Mouse (Mus musculus) kidney, embryonic 16.5 days (tissue): ENCODE data around the gene Klhl29. TPM values are rescaled to one million over a fixed set of nuclear protein-coding genes. Genes with fewer than 3 reads are reported as not detected.
A peak's percentile ranks its signal among the peaks of the same experiment; 100 is the strongest.

Experiments
- ATAC-seq: fragments of 200-750 bp; cut with Nextera tagmentation; 2 replicates; pipeline ENCODE4 v1.8.0; 2017; ENCODE audit warnings: moderate TSS enrichment; ENCODE audit not compliant: low FRiP score, low TSS enrichment
- H3K27ac ChIP-seq: fragments of 300-500 bp; sonication (generic); 2 replicates; pipeline ENCODE4 v1.5.1; 2014; ENCODE audit warnings: low read length
- H3K27me3 ChIP-seq: fragments of 300-500 bp; sonication (generic); 2 replicates; pipeline ENCODE4 v1.6.1; 2014; ENCODE audit warnings: low read length, control low read depth, mixed read lengths; ENCODE audit not compliant: insufficient read depth
- H3K36me3 ChIP-seq: fragments of 300-500 bp; sonication (generic); 2 replicates; pipeline ENCODE4 v1.6.1; 2014; ENCODE audit warnings: low read length, control low read depth, mixed read lengths; ENCODE audit not compliant: insufficient read depth
- H3K4me1 ChIP-seq: fragments of 300-500 bp; sonication (generic); 2 replicates; pipeline ENCODE4 v1.6.1; 2014; ENCODE audit warnings: low read length, control low read depth, mixed read lengths; ENCODE audit not compliant: insufficient read depth
- H3K4me2 ChIP-seq: fragments of 300-500 bp; sonication (generic); replicated peaks from 2 replicates; pipeline ENCODE4 v1.6.1; 2014; ENCODE audit warnings: low read depth, low read length
- H3K4me3 ChIP-seq: fragments of 300-500 bp; sonication (generic); 2 replicates; pipeline ENCODE4 v1.5.1; 2014; ENCODE audit warnings: mild to moderate bottlenecking, low read length
- H3K9ac ChIP-seq: fragments of 300-500 bp; sonication (generic); replicated peaks from 2 replicates; pipeline ENCODE4 v1.6.1; 2014; ENCODE audit warnings: low read length
- H3K9me3 ChIP-seq: fragments of 300-500 bp; sonication (generic); 2 replicates; pipeline ENCODE4 v1.6.1; 2016; ENCODE audit warnings: low read length, control low read depth
- WGBS: fragments of 180-500 bp; shearing (Covaris S2); extraction: QIAGEN DNeasy Blood & Tissue Kit; methylation state at CpG from one replicate; pipeline ENCODE4 v1.1.7; 2014; 5-methylcytosine and 5-hydroxymethylcytosine counted together
- polyA plus RNA-seq: library from polyadenylated mRNA; unstranded; fragments of >200 nt; fragmentation: Nextera tagmentation; extraction: Ambion mirVana; gene quantifications from 2 replicates; pipeline ENCODE4 v1.2.1, GENCODE M21; 2015

Gene Klhl29
- polyA plus RNA-seq, 1 experiment from 2014 or later, result 0.51 TPM

DNA sequence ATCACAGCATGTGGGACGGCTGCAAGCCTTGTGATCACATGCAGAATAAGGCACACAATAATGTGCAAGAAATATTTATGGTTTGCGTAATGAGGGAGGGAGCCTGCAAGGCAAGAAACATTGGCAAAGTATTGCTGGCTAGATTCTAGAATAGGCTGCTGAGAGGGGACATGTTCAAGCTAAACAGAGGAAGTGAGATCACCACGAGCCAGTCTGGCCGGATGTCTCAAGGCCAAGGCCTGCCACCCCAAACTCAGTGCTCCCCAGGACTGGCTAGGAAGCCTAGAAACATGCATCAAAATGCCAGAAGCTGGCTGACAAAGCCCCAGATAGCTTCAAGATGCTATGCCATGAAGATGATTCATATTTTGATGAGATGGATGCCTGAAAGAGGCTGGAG lies 236.2 kb downstream of the Klhl29 start:
- no peaks in the 10 kb centered on the region for H3K9me3 ChIP-seq
- H3K27me3 ChIP-seq, result no peaks in the 10 kb centered on the region
- H3K4me3 ChIP-seq, result no peak overlapping the region
- no peak for ATAC-seq
- 61% methylated on average over 4 of the region's 4 CpGs for WGBS
- no peaks in the 10 kb centered on the region for H3K4me1 ChIP-seq
- no peak overlapping the region for H3K27ac ChIP-seq
- no peaks in the 10 kb centered on the region for H3K36me3 ChIP-seq
- H3K4me2 ChIP-seq, result no peak overlapping the region
- H3K9ac ChIP-seq, result no peak overlapping the region

DNA sequence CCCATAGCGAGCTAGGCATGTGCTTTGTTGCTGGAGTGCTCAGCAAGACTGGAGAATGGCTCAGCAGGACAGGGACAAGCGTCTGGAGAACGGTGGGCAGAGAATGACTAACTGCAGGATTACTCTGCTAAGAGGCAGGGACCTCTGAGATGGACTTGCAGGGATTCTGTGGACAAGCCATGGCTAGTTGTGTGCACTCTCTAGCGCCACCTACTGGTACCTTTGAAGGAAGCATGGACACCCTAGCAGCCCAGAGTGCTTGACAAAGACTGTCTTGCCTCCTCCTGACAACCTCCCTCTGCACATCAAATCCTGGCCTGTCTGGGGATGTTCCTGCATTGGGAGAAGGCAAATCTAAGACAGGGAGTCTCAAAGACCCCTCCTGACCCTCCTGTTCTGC lies 239.2 kb downstream of the Klhl29 start:
- ATAC-seq, result no peak
- no peaks in the 10 kb centered on the region for H3K27me3 ChIP-seq
- no peak overlapping the region for H3K4me3 ChIP-seq
- no peaks in the 10 kb centered on the region for H3K4me1 ChIP-seq
- no peak overlapping the region for H3K4me2 ChIP-seq
- H3K36me3 ChIP-seq, result no peaks in the 10 kb centered on the region
- 30% methylated on average over 4 of the region's 4 CpGs for WGBS
- H3K9ac ChIP-seq, result no peak overlapping the region
- H3K9me3 ChIP-seq, result no peaks in the 10 kb centered on the region
- no peak overlapping the region for H3K27ac ChIP-seq

DNA sequence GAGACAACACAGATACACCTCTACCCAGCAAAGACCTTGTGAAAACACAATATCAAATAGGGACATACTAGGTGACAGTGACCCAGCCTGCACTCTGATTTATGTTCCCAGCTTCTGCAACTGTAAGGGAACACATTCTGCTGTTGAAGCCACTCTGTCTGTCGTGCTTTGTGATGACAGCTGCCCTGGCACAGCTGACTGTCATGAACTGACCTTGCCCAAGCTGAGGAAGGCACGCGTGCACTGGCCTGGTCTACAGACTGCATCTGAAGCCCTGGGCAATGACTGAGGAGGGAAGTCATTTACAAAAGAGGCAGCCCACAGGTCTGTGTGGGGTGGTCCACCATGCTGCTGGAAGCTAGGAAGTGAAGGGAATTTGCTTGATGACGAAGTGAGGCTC lies 246.3 kb downstream of the Klhl29 start:
- H3K9ac ChIP-seq, result no peak overlapping the region
- no peak overlapping the region for H3K27ac ChIP-seq
- H3K36me3 ChIP-seq, result no peaks in the 10 kb centered on the region
- no peak overlapping the region for H3K4me3 ChIP-seq
- no peaks in the 10 kb centered on the region for H3K9me3 ChIP-seq
- no peaks in the 10 kb centered on the region for H3K27me3 ChIP-seq
- 71% methylated on average over 4 of the region's 4 CpGs for WGBS
- H3K4me1 ChIP-seq, result no peaks in the 10 kb centered on the region
- ATAC-seq, result no peak
- no peak overlapping the region for H3K4me2 ChIP-seq

DNA sequence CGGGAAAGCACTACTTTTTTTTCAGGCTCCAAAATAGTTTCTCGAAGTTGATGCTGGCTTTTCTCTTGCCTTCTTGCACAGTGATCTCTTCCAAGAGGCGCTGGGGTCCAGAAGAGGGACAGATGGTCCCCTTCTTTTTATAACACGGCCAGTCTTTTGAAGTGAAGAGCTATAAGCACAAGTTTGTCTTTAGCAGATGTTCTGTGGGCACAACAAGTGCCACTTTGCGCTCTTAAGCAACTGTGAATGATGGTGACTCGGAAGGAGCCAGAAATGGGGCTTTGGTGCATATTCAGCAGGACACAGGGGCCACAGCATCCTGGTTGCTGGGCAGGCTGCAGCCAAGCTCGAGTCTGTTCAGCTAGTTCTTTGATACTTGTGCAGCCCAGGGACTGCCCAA lies 249.6 kb downstream of the Klhl29 start:
- WGBS, result 72% methylated on average over 7 of the region's 7 CpGs
- H3K9me3 ChIP-seq, result no peaks in the 10 kb centered on the region

DNA sequence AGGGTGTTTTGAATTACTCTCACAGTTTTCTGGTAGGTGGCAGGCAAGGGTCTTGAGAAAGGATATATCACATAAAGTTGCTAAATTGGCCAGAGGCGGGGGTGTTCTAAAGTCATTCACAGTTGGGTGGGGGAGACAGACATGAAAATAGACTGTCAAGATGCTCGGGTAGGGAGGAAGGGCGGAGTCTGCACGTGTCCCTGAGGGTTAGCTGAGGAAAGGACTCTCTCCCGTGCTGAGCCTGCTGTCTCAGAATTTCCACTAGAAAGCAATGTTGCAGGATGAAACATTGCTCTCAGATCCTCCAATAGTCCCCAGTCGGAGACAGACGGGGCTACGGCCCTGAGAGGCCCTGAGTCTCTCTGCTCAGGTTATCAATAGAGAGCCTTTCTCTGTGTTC lies 252.5 kb downstream of the Klhl29 start:
- H3K4me3 ChIP-seq, result no peak overlapping the region
- no peak overlapping the region for H3K27ac ChIP-seq
- no peak overlapping the region for H3K9ac ChIP-seq
- no peaks in the 10 kb centered on the region for H3K36me3 ChIP-seq
- H3K4me1 ChIP-seq, result peaks cover 9% of the 10 kb centered on the region
- no peaks in the 10 kb centered on the region for H3K27me3 ChIP-seq
- H3K4me2 ChIP-seq, result no peak overlapping the region
- WGBS, result 37% methylated on average over 8 of the region's 8 CpGs
- no peaks in the 10 kb centered on the region for H3K9me3 ChIP-seq
- no peak for ATAC-seq

More for the DNA sequence above, 249.6 kb downstream of the Klhl29 start:
- Histone ChIP-seq H3K4me3 (no peak overlapping the region), H3K27me3 (no peaks in the 10 kb centered on the region), H3K27ac (no peak overlapping the region), H3K4me2 (no peak overlapping the region), H3K36me3 (no peaks in the 10 kb centered on the region), H3K9ac (no peak overlapping the region), H3K4me1 (no peaks in the 10 kb centered on the region)
- no peak for ATAC-seq

DNA sequence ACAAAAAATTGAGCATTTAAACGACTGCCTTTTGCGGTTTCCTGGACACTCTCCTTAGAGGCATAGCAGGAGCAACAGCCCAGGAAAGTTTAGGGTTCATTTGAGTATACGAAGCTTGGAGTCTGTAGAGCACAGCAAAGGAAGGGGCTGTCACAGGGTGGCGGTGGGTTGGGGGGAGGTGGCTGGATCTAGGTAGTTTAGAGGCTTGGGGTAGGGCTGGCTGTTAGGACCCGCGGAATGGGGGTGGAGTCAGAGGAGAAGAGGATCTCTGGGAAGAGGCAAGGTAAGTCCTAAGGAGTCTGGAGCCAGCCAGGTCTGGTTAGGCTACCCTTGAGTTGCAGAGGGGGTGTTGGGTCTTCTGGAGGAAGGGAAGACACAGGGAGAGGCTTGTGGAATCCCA lies 255.2 kb downstream of the Klhl29 start:
- ATAC-seq, result peak; percentile 40
- WGBS, result 34% methylated on average over 6 of the region's 6 CpGs
- H3K9ac ChIP-seq, result peak overlapping the region; percentile 57
- peak overlapping the region; percentile 45 for H3K27ac ChIP-seq
- H3K27me3 ChIP-seq, result no peaks in the 10 kb centered on the region
- no peaks in the 10 kb centered on the region for H3K36me3 ChIP-seq
- peak overlapping the region; percentile 31 for H3K4me3 ChIP-seq
- H3K9me3 ChIP-seq, result no peaks in the 10 kb centered on the region
- peaks cover 9% of the 10 kb centered on the region for H3K4me1 ChIP-seq
- peak overlapping the region; percentile 47 for H3K4me2 ChIP-seq

DNA sequence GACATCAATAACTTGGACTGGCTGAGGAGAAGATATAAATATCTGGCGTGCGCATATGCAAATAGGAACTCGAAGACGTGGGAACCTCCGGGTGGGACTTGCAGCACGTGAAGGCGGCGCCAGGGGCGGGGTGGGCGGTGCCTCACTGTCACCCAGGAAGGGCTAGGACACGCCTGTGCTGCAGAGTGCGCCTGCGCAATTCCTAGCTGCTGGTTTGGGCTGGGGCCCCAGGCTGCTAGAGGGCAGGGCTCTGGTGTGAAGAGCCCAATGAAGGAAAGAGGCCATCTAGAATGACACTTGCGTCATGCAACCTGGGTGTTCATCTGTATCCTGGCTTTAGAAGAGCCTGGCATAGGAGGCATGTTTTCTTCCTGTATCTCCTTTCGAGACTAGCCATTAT lies 255.8 kb downstream of the Klhl29 start:
- H3K9me3 ChIP-seq, result no peaks in the 10 kb centered on the region
- no peaks in the 10 kb centered on the region for H3K27me3 ChIP-seq
- peak overlapping the region; percentile 45 for H3K27ac ChIP-seq
- H3K4me1 ChIP-seq, result peaks cover 9% of the 10 kb centered on the region
- peak overlapping the region; percentile 57 for H3K9ac ChIP-seq
- H3K4me3 ChIP-seq, result peak overlapping the region; percentile 34
- no peaks in the 10 kb centered on the region for H3K36me3 ChIP-seq
- H3K4me2 ChIP-seq, result peak overlapping the region; percentile 47
- 11% methylated on average over 15 of the region's 15 CpGs for WGBS
- peak; percentile 97 for ATAC-seq

DNA sequence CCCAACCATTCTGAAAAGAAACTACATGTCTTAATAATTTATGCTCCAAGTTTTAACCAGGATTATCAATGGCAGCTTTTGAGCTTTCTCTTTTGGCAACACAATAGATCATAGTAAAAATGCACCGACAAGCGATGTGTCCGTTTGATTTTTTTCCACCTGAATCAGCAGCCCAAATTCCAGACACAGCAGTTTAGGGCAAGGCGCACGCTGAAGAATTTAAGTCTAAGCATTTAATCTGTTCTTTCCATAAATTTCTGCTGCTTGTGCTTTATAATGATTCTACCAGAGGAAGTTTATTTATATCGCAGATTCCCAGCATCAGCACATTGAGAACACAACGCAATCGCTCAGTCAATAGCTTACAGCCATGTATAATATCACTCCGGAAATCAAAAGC lies 256.2 kb downstream of the Klhl29 start:
- Histone ChIP-seq H3K4me2 (peak overlapping the region; percentile 47), H3K27ac (peak overlapping the region; percentile 45; the same call in 1 of the 2 replicates), H3K36me3 (no peaks in the 10 kb centered on the region), H3K4me3 (peak overlapping the region; percentile 34), H3K9ac (no peak overlapping the region), H3K4me1 (peaks cover 9% of the 10 kb centered on the region), H3K9me3 (no peaks in the 10 kb centered on the region), H3K27me3 (no peaks in the 10 kb centered on the region)
- 39% methylated on average over 9 of the region's 9 CpGs for WGBS
- no peak for ATAC-seq

DNA sequence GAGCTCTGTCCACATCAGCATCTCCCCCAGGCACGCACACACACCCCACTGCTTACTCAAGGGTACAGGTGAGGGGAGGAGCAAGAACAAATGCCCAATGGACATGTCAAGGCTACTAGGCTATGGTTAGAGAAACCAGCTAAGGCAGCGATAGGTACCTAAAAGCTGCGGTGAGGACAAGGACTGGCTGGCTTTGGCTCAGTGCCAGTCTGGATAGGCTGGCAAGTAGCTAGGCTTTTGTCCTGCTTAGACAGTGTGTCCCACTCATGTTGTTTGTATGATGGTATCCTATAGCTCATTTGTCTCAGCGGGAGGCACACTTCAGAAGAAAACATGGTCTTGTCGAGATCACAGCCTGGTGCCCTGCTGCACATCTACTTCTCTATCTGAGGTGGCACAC lies 258.9 kb downstream of the Klhl29 start:
- WGBS, result 94% methylated on average over 5 of the region's 5 CpGs
- no peak overlapping the region for H3K27ac ChIP-seq
- H3K9ac ChIP-seq, result no peak overlapping the region
- peaks cover 9% of the 10 kb centered on the region for H3K4me1 ChIP-seq
- no peaks in the 10 kb centered on the region for H3K36me3 ChIP-seq
- no peak overlapping the region for H3K4me3 ChIP-seq
- no peaks in the 10 kb centered on the region for H3K27me3 ChIP-seq
- H3K9me3 ChIP-seq, result no peaks in the 10 kb centered on the region
- ATAC-seq, result no peak
- H3K4me2 ChIP-seq, result no peak overlapping the region

DNA sequence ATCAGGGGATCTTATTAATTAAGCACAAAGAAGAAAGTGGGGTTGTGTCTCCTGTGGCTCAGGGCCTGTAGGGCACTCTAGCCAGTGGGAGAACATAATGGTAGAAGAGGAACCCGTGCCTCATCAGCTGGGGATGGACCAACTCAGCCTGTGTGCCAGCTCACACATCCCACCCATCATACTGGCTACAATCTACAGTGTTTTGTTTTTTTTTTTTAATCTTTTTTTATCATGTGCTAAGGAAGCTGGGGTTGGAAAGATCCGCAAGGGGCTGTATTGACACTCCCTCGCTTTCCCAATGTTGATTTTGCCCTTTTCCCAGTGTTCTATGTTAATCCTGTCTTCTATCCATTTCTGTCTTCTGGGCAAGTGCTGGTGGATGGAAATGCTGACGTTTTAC lies 260.9 kb downstream of the Klhl29 start:
- no peak overlapping the region for H3K4me3 ChIP-seq
- WGBS, result 81% methylated on average over 4 of the region's 4 CpGs
- no peak for ATAC-seq
- H3K27ac ChIP-seq, result no peak overlapping the region
- H3K4me2 ChIP-seq, result no peak overlapping the region
- H3K27me3 ChIP-seq, result no peaks in the 10 kb centered on the region
- H3K36me3 ChIP-seq, result no peaks in the 10 kb centered on the region
- H3K9ac ChIP-seq, result no peak overlapping the region
- no peaks in the 10 kb centered on the region for H3K4me1 ChIP-seq
- no peaks in the 10 kb centered on the region for H3K9me3 ChIP-seq
